Mouse (Mus musculus): ENCODE measurements around the gene Erp29.
A peak's percentile ranks its signal among the peaks of the same experiment; 100 is the strongest.

The Erp29 gene

DNA sequence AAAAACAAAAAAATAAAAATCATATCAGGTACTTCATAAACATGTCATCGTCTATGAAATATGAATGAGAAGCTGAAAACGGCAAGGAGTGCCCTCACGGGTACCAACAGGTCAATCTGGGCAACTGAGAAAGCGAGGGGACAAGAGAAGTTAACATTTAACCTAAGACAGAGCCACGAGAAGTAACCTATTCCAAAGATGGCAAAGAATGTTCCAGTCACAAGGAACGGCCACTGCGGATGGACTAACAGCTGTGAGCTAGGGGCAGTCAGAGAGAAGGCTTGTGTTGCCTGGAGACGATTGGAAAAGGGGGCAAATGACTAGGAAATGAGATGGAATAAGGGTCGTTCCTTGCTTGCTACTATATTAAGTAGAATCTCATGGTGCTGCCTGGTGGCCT lies 1.8 kb downstream of the Erp29 start:
- DNase-seq (ENCODE audit: extremely low read depth, insufficient read length, low spot score) = no peak

DNA sequence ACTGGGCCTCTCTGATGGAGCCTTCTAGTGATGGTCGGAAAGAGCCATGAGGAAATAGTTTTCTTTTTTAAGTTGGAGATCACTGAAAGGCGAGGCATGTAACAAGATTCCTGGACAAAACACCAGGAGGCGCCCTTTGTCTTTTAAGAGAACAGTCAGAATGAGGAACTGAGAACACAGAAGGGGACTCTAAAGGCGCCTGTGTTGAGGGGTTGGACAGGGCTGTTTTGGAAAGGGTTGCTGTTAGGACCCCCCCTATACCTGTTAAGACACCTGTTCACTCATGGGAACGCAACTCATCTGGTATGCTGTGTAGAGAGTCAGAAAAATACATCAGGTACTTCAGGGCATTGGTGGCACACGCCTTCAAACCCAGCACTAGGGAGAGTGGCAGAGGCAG lies 2.3 kb downstream of the Erp29 start:
- DNase-seq (ENCODE audit: extremely low read depth, insufficient read length, low spot score) = no peak

DNA sequence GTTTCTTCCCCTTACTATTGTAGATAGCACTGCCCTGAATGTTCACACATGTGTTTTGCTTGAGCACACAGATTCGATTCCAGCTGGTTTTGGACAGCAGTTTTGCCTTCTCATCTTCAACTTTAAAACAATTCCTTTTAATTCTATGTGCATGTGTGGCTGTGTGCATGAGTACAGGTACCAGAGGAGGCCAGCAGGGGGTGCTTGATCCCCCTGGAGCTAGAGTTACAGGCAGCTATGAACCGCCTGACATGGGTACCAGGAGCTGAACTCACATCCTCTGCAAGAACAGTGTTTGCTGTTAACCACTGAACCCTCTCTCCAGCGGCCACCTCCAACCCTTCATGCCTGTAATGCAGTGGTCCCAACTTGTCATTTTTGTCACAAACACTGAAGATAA lies 3.9 kb downstream of the Erp29 start:
- no peak for DNase-seq (ENCODE audit: extremely low read depth, insufficient read length, low spot score)

DNA sequence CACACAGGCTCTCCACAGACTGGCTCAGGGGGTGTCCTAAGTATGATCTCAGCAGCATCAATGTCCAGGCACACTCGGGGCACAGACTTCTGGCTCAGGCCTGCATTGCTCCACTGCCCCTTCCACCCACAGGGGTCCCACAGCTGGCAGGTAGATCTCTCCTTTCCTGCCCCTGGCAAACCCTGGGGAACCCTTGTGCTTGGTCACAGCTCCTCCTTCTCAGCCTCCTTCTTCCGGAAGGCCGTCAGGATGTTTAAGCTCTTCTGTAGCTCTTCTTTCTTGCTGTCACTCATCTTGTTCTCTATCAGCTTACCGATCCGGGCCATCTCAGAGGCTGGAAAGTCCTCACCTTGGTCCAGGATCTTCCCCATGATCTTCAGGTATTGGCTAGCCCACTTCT lies 7.4 kb downstream of the Erp29 start:
- DNase-seq (ENCODE audit: extremely low read depth, insufficient read length, low spot score) = no peak

DNA sequence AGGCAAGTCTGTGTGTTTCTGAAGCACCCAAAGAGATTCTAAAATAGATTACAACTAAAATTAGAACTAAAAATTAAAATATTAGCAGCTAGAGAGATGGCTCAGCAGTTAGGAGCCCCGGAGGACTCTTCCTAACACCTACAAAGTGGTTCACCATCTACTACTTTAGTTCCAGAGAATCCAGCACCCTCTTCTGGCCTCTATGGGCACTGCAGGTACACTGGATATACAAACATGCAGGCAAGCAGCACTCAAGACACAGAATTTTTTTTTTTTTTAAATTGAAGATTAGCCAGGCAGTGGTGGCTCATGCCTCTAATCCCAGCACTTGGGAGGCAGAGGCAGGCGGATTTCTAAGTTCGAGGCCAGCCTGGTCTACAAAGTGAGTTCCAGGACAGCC lies 8.8 kb downstream of the Erp29 start:
- no peak for DNase-seq (ENCODE audit: extremely low read depth, insufficient read length, low spot score)

DNA sequence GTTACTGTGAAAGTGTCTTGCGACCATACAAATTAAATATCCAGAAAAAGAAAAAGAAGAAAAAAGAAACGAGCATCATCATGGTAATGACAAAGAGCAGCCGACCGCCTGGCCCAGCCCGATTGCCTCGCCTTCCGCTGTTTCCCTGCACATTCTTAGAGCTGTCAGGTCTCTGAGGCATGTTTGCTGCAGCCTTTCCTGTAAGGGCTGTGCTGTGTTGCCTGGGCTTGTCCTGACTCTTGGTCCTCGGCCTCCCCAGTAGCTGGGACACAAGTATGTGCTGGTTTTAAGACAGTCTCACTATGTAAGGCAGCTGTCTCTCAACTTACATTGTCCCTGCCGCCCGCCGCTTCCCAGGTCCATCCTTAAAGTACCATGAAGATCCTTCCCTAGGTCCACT lies 13.6 kb downstream of the Erp29 start:
- no peak for DNase-seq (ENCODE audit: extremely low read depth, insufficient read length, low spot score)

DNA sequence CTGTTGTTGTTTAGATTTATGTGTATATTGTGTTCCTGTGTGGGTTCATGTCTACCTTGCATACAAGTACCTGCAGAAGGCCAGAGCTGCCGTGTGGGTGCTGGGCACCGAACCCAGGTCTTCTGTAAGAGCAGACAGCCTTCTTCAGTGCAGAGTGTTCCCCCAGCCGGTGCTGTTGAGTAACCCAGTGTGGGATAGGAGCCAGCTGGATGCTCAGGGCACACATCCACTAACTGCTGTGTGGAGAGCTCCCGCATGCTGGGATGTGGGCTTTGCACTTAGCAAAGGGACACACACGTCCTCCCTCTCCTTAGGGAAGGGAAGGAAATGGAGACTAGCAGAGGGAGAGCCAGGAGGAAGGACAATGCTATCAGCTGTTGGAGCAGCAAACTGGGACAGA lies 14.2 kb downstream of the Erp29 start:
- no peak for DNase-seq (ENCODE audit: extremely low read depth, insufficient read length, low spot score)

DNA sequence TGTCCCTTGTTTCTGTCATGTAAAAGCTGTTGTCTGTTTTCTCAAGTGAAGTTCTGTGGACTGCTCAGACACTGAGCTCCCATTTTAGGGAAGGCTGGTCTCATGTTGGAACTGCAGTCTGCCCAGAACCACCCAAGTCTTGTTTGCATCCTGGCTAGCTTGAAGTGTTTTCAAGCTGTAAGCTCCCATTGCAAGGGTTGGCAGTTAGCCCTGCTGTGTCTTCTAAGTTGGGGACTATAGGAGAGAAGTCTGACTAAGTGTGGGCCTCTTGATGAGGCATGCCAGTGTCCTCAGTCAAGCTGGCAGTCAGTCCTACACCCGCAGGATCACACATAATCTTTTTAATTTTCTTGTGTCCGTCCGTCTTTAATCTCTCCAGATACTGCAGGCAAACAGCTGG lies 23.4 kb downstream of the Erp29 start:
- DNase-seq (ENCODE audit: extremely low read depth, insufficient read length, low spot score) = no peak

DNA sequence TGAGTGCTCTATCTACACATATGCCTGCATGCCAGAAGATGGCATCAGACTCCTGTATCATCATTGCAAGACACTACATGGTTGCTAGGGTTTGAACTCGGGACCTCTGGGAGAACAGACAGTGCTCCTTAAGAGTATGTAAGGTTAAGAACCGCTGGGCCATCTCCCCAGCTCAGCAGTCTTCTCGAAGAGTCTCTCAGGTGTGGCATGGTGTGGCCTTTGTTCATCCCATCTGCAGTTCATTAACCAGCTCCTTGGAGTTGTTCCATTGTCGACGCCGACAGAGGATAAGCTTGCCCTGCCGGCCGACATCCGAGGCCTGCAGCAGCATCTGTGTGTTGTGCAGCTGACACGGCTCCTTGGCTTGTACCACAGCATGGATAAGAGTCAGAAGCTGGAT lies 29.0 kb downstream of the Erp29 start:
- no peak for DNase-seq (ENCODE audit: extremely low read depth, insufficient read length, low spot score)

DNA sequence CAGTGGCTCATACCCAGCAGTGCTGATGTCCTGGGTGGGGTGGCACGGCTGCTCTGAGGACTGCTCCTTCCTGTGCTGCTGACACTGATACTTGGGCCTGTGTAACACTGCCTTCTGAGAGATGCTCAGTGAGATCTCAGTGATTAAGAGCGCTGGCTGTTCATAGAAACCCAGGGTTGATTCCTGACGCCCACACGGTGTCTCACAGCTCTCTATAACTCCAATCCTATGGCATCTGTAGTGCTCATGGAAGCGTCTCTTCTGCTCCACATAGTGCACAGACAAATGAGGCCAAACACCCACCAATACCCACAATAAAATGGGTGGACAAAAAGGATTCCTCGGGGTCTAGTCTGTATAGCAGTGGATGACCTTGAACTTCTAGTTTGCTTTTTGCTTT lies 29.5 kb downstream of the Erp29 start:
- DNase-seq (ENCODE audit: extremely low read depth, insufficient read length, low spot score) = no peak

DNA sequence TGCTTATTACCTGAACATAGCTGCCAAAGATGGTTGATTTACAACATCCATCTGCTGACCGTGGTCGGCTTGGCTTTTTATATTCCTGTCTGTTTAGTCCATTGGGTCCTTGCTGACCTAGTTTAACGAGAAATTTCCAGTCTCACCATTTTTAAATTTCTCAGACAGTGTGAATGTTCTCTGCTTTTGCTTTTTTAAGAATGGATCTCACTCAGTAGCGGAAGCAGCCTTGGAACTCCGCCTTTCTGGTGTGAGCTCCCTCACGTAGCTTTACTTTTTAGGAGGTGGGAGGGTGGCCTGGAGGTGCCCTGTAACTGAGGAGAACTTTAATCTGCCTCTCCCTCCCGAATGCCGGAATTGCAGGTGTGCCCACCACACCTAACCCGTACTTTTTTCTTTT lies 31.6 kb downstream of the Erp29 start:
- no peak for DNase-seq (ENCODE audit: extremely low read depth, insufficient read length, low spot score)

DNA sequence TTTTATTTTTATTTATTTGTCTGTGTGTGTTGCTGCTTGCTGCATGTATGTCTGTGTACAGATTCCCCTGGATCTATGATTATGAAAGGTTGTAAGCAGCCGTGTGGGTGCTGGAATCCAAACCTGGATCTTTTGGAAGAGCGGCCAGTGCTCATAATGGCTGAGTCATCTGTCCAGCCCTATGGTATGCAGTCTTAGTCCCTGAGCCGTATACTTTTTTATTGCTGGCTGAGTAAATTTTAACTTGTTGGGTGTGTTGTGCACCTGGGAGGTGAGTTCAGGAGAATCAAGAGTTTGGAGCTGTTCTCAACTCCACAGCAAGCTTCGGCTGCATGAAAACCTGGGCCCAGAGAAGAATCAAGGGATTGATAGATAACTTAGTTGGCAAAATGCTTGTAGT lies 41.3 kb downstream of the Erp29 start:
- DNase-seq (ENCODE audit: extremely low read depth, insufficient read length, low spot score) = no peak

DNA sequence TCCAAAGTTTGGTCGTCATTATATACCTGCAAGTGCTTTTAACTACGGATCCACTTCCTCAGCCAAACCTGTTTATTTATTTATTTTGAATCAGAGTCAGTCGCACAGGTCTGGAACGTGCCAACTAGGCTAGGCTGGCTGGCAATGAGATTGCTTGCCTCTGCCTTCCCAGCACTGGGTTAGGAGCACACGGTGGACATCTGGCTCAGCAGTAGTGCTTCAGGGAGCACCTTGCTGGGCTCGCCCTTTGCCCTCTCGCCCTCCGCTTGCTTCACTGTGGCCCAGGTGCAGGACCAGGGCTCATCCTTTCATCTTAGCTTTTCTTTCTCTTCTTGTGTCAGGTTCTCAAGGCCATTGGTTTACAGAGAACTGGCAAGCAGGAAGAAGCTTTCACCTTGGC lies 44.5 kb downstream of the Erp29 start:
- DNase-seq (ENCODE audit: extremely low read depth, insufficient read length, low spot score) = no peak

DNA sequence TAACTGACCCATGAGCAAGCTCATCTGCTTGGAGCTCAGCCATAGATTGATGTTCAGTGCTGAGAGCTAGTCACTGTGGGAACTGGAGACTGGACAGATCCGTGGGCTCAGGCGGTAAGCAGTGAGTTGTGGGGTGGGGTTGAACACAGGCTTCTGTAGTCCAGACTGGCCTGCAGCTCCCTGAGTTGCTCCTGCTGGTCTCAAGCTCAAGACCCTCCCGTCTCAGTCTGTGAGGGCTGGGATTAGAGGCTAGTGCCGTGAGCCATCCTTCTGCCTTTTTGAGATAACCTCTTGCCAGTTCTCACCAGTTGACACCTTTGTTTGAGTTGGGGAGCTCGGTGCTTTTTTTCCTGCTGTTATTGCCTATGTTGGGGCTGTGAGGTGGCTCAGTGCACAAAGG lies 51.5 kb downstream of the Erp29 start:
- DNase-seq (ENCODE audit: extremely low read depth, insufficient read length, low spot score) = no peak

DNA sequence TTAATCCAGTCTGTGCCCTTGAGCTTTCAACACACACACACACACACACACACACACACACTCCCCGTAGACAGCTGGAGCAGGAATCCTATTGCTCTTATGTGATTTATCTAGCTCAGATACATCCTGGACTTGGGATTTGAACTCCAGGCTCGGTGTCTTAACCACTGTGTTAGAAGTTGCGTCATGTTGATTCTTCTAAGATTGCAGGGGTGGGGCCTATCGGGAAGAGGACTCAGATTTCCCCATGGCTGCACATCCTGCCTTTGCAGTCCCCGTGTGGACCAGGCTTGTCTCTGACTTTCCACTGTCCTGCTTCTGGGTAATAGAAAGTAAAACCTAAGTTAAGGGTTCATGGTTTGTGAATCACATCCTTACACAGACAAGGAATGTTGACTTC lies 52.2 kb downstream of the Erp29 start:
- DNase-seq (ENCODE audit: extremely low read depth, insufficient read length, low spot score) = no peak

DNA sequence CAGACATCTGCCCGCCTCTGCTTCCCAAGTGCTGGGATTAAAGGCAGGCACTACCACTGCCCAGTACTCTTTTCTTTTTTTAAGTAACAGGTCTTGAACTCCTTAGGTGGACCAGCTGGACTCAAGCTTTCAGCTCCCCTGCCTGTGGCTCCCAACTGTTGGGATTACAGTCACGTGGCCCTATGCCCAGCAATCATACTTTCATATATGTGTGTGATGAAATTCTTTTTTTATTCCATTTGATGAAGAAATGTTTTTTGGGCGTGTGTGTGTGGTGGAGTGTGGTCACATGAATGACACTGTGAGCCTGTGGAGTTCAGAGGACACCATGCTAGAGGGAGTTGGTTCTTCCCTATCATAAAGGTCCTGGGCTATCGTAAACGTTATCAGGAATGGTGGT lies 52.8 kb downstream of the Erp29 start:
- DNase-seq (ENCODE audit: extremely low read depth, insufficient read length, low spot score) = no peak

DNA sequence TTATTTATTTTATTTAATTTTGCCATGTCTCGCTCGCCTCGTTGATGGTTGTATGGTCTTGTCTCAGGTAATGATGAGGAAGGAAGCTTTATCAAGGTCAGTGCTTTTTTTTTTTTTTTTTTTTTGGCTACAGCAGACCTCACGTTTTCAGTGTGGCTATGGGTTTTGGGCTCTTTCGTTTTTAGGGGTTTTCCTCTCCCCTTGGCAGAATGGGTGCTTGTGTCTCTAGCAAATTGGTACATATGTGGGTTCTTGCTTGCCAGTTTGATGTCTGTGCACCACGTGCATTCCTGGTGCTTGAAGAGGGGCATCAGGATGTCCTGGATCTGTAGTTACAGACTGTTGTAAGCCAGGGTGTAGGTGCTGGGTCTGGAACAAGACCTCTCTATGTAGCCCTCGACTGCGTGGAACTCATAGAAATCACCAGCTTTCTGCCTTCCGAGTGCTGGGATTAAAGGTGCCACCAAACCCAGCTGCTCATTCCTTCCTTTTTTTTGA lies 53.3 kb downstream of the Erp29 start:
- no peak for DNase-seq (ENCODE audit: extremely low read depth, insufficient read length, low spot score)

DNA sequence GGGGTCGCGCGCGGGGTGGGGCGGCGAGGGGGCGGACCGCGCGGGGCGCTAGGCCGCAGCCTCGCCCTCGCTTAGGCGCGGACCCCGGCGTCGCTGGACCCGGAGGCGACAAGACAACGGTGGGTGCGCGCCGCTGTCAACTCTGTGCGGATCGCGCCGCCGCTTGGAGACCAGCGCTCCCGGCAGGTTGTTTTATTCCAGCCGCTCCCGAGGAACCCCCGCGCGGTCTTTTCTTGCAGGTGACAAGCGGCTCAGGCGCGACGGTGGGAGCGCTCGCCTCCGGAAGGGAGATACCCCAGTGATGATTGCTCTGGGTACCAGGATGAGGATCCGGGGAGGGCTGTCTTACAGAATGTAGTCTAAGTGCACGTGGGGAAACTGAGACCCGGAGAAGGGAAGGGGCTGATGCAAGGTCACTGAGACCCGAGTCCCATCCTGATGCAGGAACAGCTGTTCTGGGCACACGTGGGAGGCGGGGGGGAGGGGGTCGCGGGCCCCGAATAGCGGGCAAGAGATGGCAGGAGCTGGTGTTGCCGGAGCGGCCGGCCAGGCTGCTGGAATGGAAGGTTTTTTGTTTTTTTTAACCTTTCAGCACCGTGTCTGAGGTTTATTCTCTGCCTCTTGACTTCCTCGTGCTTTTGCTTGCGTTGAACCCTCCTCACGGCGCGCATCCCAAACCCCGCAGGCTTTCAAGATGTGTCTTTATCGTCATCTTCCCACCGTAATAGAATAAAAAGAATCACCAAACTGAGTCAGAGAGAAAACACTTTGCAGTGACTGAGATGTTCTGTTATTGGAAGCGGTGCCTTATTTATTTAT lies 54.0 kb downstream of the Erp29 start:
- DNase-seq (ENCODE audit: extremely low read depth, insufficient read length, low spot score) = no peak

DNA sequence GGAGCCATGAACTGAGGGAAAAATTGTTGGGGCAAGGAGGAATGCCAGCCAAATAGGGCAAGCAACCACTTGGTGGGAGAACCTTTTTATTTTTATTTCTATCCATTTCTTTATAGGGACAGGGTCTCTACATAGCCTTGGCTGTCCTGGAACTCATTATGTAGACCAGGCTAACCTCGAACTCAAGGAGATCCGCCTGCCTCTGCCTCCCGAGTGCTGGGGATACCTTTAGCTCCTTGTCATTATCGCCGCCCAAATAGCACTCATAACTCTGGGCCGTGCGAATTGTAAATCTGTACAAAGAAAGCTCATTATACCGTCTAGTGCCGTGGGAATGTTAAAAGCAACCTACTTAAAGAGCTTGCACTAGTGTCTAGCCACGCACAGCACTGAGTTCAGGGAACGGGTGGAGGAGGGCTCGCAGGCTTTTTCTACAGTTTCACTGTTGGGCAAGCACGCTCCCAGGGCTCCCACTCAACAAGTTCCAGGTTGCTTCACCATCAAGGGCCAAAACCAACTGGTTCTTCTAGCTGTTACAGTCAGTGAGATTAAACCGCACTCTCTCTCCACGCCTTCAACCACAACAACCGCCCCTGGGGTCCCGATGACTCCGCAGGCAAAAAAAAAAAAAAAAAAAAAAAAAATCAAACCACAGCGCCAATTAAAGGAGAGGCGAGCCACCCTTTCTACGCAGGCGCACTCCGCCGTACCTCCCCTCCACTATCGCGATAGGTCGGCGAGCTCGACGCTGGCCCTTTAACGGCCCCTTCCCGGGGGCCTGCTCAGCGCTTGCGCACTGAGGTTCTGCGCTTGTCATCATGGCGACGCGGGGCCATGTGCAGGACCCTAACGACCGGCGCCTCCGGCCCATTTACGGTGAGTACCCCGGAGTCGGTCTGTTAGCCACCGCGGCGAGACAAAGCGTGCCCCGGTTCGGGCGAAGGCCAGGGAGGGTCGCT lies 54.8 kb downstream of the Erp29 start, which contains the start of gene Naa25:
TSS of gene Naa25 (plus strand) at position 750 of the 959 bp plus-strand sequence.
- DNase-seq (ENCODE audit: extremely low read depth, insufficient read length, low spot score) = peak; percentile 91

DNA sequence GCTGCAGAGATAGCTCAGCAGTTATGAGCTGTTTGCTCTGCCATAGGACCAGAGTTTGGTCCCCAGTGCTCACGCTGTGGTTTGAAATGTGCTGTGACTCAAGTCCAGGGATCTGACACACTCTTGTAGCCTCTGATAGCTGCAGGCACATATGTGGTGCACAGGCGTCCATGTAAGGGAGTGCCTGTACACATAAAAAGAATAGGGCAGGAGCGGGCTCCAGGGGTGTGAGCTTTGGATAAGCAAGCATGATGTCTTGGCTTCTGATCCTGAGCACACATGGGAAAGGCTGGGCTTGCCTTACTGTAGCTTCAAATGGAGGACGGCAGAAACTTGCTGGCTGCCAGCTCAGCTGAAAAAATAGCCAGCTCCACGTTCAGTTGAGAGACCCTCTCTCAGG lies 56.7 kb downstream of the Erp29 start:
- no peak for DNase-seq (ENCODE audit: extremely low read depth, insufficient read length, low spot score)

DNA sequence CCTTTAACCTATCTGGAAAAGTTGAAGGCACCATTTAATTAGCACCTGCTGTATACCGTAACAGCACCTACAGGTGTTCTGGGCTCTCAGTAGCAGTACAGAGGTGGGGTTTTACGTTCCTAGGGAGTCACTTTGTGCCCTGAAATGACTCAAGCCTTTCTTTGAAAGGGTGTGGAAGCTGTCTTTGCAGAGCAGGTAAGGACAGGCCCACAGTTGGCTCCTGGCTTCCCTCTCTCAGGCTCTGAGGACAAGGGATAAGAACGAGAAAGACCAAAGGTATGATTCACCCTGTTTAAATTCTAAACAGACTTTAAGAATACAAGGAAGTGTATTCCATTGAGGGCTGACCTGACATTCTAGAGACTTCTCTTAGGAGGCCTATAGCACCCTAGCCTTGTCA lies 58.9 kb downstream of the Erp29 start:
- no peak for DNase-seq (ENCODE audit: extremely low read depth, insufficient read length, low spot score)

Data from 3134 (cell line).